Mouse (Mus musculus) brain, embryonic 14.5 days (tissue): ENCODE results near the gene Ric1.

Source experiments
- CTCF ChIP-seq: fragments of 200-500 bp; IDR thresholded peaks from 2 replicates; pipeline ENCODE4 v1.5.1; 2012; ENCODE audit warnings: inconsistent platforms, mild to moderate bottlenecking, moderate library complexity, borderline replicate concordance; ENCODE audit not compliant: insufficient read depth, insufficient read length; ENCODE audit errors: extremely low read depth
- POLR2A ChIP-seq: fragments of 200-500 bp; IDR thresholded peaks from 2 replicates; pipeline ENCODE4 v1.6.1; 2012; ENCODE audit warnings: mild to moderate bottlenecking, inconsistent platforms, borderline replicate concordance; ENCODE audit not compliant: poor library complexity, insufficient read depth, insufficient read length, severe bottlenecking; ENCODE audit errors: extremely low read depth

DNA sequence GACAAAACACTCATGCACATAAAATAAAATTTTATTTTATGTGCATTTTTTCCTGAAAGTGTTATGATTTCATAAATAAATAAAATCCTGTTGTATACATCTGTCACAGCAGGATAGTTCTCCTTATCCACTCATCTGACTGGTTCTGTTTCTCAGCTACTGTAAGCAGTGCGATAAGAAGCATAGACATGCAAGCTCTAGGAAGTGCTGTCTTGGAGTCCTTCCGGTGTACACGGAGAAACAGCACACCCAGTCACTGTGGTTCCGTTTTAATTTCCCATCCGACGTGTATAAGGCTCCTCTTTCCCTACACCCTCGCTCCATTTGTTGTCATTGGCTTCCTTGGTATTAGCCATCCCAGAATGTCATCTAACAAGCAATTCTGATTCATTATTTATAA is 24.2 kb upstream of the Ric1 start:
- TF ChIP-seq POLR2A (no peak), CTCF (no peak)
